In the genomic region with DNA sequence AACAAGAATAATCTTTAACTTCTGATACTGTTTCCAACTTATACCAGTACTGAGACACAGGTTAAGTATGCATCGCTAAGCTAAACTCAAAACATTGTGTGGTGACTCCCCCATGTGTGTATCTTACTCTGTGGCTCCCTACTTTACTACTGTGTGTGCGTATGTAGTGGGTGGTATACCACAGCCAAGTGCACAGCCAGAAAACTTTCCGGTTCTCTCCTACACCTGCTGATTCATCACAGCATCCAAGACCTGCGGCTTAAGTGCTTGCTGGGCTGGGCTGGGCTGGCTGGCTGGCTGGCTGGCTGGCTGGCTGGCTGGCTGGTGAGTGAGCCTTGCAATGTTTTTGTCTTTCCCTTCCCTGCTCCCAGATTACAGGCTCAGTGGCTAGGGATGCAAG, we compare ENCODE assay signal across 20 mouse cellular contexts. TPM values are rescaled to one million over a fixed set of nuclear protein-coding genes. Genes with fewer than 3 reads are reported as not detected.
DNase-seq lines count a peak whose midpoint lies in the region; ATAC-seq and TF ChIP-seq lines count a peak whose summit lies in the region.
"Had no signal": no experiment of that assay in that cellular context is flagged by ENCODE, and none has a peak within 500 bp of the region (broad histone marks: within the 10 kb centered on the region; RNA-seq: fewer than 3 reads in every experiment).

No protein-coding gene starts in this region.

- peak; percentile 27 for DNase-seq in gastrocnemius, postnatal 10 days
- no peak for DNase-seq in gastrocnemius, postnatal 4 days (ENCODE audit: low spot score in 2 of 2)
- DNase-seq in liver, result peak; percentile 8
- no peak for DNase-seq in liver, embryonic 11.5 days (ENCODE audit: low spot score)
- no peak for DNase-seq in midbrain, embryonic 10.5 days (ENCODE audit: low spot score)
- DNase-seq in embryonic facial prominence, embryonic 10.5 days (ENCODE audit: low spot score), result no peak
- DNase-seq: adrenal gland, postnatal 14 days; kidney, adult 8-10 months; kidney, postnatal 4 days; lung, adult 2 months; thymus, adult 18-20 months had no signal

- TF ChIP-seq POLR2A in myocyte (IDR thresholded peaks at IDR 0.05; ENCODE audit: insufficient read length, low read depth), result no peak

- H3K36me3 ChIP-seq in liver, embryonic 11.5 days (ENCODE audit: control insufficient read depth, insufficient read depth, low read length), result peaks cover 14% of the 10 kb centered on the region; the same call in 1 of the 2 replicates
- H3K36me3 ChIP-seq in myocyte (ENCODE audit: control insufficient read depth, insufficient read depth), result peaks cover 29% of the 10 kb centered on the region
- H3K36me3 ChIP-seq in midbrain, embryonic 10.5 days, result peaks cover 43% of the 10 kb centered on the region
- peaks cover 43% of the 10 kb centered on the region for H3K36me3 ChIP-seq in embryonic facial prominence, embryonic 10.5 days (replicated peaks)

- ATAC-seq in liver, embryonic 11.5 days (replicated peaks; ENCODE audit: low FRiP score), result no peak
- peak; percentile 7 for ATAC-seq in CD4-positive, CD25-positive, alpha-beta regulatory T cell, adult 4 months
- ATAC-seq: forebrain, embryonic 15.5 days; hindbrain, embryonic 16.5 days had no signal

- WGBS in liver, embryonic 11.5 days, result 83% methylated on average over 4 of the region's 4 CpGs
- 86% methylated on average over 4 of the region's 4 CpGs for WGBS in midbrain, embryonic 10.5 days
- 89% methylated on average over 4 of the region's 4 CpGs for WGBS in embryonic facial prominence, embryonic 10.5 days

- peaks cover 18% of the 10 kb centered on the region for H3K4me1 ChIP-seq in liver, embryonic 11.5 days (replicated peaks; ENCODE audit: control insufficient read depth, insufficient read depth, low read length)
- H3K4me1 ChIP-seq in midbrain, embryonic 10.5 days, result peaks cover 19% of the 10 kb centered on the region
- peaks cover 13% of the 10 kb centered on the region for H3K4me1 ChIP-seq in embryonic facial prominence, embryonic 10.5 days

- H3K4me2 ChIP-seq in liver, embryonic 11.5 days, result no peak overlapping the region
- no peak overlapping the region for H3K4me2 ChIP-seq in myocyte (ENCODE audit: low read depth)
- H3K4me2 ChIP-seq: forebrain, embryonic 15.5 days; limb, embryonic 13.5 days had no signal

- H3K27me3 ChIP-seq in liver, embryonic 11.5 days (replicated peaks; ENCODE audit: control insufficient read depth, insufficient read depth, low read length), result no peaks in the 10 kb centered on the region
- no peaks in the 10 kb centered on the region for H3K27me3 ChIP-seq in myocyte (ENCODE audit: control insufficient read depth, insufficient read depth, insufficient read length)
- H3K27me3 ChIP-seq in midbrain, embryonic 10.5 days (ENCODE audit: low read depth, poor library complexity, severe bottlenecking), result no peaks in the 10 kb centered on the region
- no peaks in the 10 kb centered on the region for H3K27me3 ChIP-seq in embryonic facial prominence, embryonic 10.5 days (replicated peaks; ENCODE audit: low read depth, poor library complexity, severe bottlenecking)
- H3K27me3 ChIP-seq: forebrain, embryonic 15.5 days; limb, embryonic 13.5 days had no signal

- no peak overlapping the region for H3ac ChIP-seq in myocyte (ENCODE audit: control insufficient read depth, insufficient read length)

- no peak overlapping the region for H3K9ac ChIP-seq in liver, embryonic 11.5 days (ENCODE audit: low read depth, low read length)
- H3K9ac ChIP-seq: forebrain, embryonic 15.5 days; limb, embryonic 13.5 days had no signal

- H3K4me3 ChIP-seq in liver, embryonic 11.5 days (ENCODE audit: low read depth, low read length), result no peak overlapping the region
- H3K4me3 ChIP-seq in myocyte, result no peak overlapping the region
- H3K4me3 ChIP-seq in midbrain, embryonic 10.5 days, result no peak overlapping the region
- no peak overlapping the region for H3K4me3 ChIP-seq in embryonic facial prominence, embryonic 10.5 days
- H3K4me3 ChIP-seq: erythroblast, embryonic 14.5 days; forebrain, embryonic 15.5 days; limb, embryonic 13.5 days had no signal

- no peaks in the 10 kb centered on the region for H3K9me3 ChIP-seq in liver, embryonic 11.5 days (ENCODE audit: control insufficient read depth, low read length)
- H3K9me3 ChIP-seq in midbrain, embryonic 10.5 days (replicated peaks), result no peaks in the 10 kb centered on the region
- no peaks in the 10 kb centered on the region for H3K9me3 ChIP-seq in embryonic facial prominence, embryonic 10.5 days
- H3K9me3 ChIP-seq: forebrain, embryonic 15.5 days; limb, embryonic 13.5 days had no signal

- H3K79me2 ChIP-seq in myocyte (ENCODE audit: control insufficient read depth, insufficient read depth), result peaks cover 29% of the 10 kb centered on the region

- no peak overlapping the region; the same call in 1 of the 2 replicates for H3K27ac ChIP-seq in liver, embryonic 11.5 days (ENCODE audit: low read depth, low read length)
- no peak overlapping the region for H3K27ac ChIP-seq in midbrain, embryonic 10.5 days (replicated peaks)
- no peak overlapping the region for H3K27ac ChIP-seq in embryonic facial prominence, embryonic 10.5 days (replicated peaks)
- H3K27ac ChIP-seq: forebrain, embryonic 15.5 days; limb, embryonic 13.5 days had no signal

TF ChIP-seq in myocyte, 11 proteins besides CTCF, POLR2A, EP300 and RAD21:
- TF ChIP-seq POLR2AphosphoS2 (IDR thresholded peaks at IDR 0.05; ENCODE audit: insufficient read length, low read depth), result peak; percentile 40
- no peak for TF ChIP-seq MAX (IDR thresholded peaks at IDR 0.05; ENCODE audit: low read depth)

RNA-seq across cellular contexts. Expression of a gene that starts 35.1 kb away (rescaled TPM):
- total RNA-seq in gastrocnemius, postnatal 10 days (2021), result under 1 TPM in 1 of 2 experiments, not detected in 1; 0.20 TPM
- under 1 TPM in 1 of 2 experiments, not detected in 1; 0.08 TPM for total RNA-seq in gastrocnemius, postnatal 4 days (2021)
- polyA plus RNA-seq in liver, embryonic 11.5 days (2014; fragmentation: Nextera tagmentation; extraction: Ambion mirVana), result 0.73 and 1.6 TPM in 2 replicates
- polyA plus RNA-seq in CD4-positive, CD25-positive, alpha-beta regulatory T cell, adult 4 months (2017; shearing (Covaris generic)), result 1 to 10 TPM; 3.5 to 4.2 TPM
- not detected for polyA plus RNA-seq in myocyte (2012; fragmentation: generic; extraction: Trizol)
- polyA plus RNA-seq in midbrain, embryonic 10.5 days (2016; fragmentation: Nextera tagmentation; extraction: Ambion mirVana), result 4.7 and 6.5 TPM in 2 replicates
- polyA plus RNA-seq in embryonic facial prominence, embryonic 10.5 days (2016; fragmentation: Nextera tagmentation; extraction: Ambion mirVana), result 3.3 and 5.8 TPM in 2 replicates
- total RNA-seq: gastrocnemius, adult 8-10 months; monocyte, adult 5-6 weeks; neutrophil, adult 5-6 weeks had no signal
- polyA plus RNA-seq: erythroblast, embryonic 14.5 days had no signal

RNA-seq across cellular contexts. Expression of a gene that starts 46.0 kb away (rescaled TPM):
- 100 to 1,000 TPM; 103 to 112 TPM for total RNA-seq in gastrocnemius, postnatal 10 days (2021)
- total RNA-seq in gastrocnemius, postnatal 4 days (2021), result 100 to 1,000 TPM; 117 to 126 TPM
- 58.7 and 59.0 TPM in 2 replicates for polyA plus RNA-seq in liver, embryonic 11.5 days (2014; fragmentation: Nextera tagmentation; extraction: Ambion mirVana)
- 100 to 1,000 TPM in 1 of 2 experiments, 10 to 100 TPM in 1; 64.6 to 103 TPM for polyA plus RNA-seq in CD4-positive, CD25-positive, alpha-beta regulatory T cell, adult 4 months (2017; shearing (Covaris generic))
- polyA plus RNA-seq in myocyte (2012; fragmentation: generic; extraction: Trizol), result 37.1 TPM
- 70.6 and 74.5 TPM in 2 replicates for polyA plus RNA-seq in midbrain, embryonic 10.5 days (2016; fragmentation: Nextera tagmentation; extraction: Ambion mirVana)
- polyA plus RNA-seq in embryonic facial prominence, embryonic 10.5 days (2016; fragmentation: Nextera tagmentation; extraction: Ambion mirVana), result 78.2 and 88.4 TPM in 2 replicates

RNA-seq across cellular contexts. Expression of a gene that starts 54.4 kb away (rescaled TPM):
- 10 to 100 TPM; 39.9 to 45.1 TPM for total RNA-seq in gastrocnemius, postnatal 10 days (2021)
- 10 to 100 TPM; 28.8 to 35.2 TPM for total RNA-seq in gastrocnemius, postnatal 4 days (2021)
- polyA plus RNA-seq in liver, embryonic 11.5 days (2014; fragmentation: Nextera tagmentation; extraction: Ambion mirVana), result 0.26 and 0.70 TPM in 2 replicates
- not detected for polyA plus RNA-seq in CD4-positive, CD25-positive, alpha-beta regulatory T cell, adult 4 months (2017; shearing (Covaris generic))
- not detected for polyA plus RNA-seq in myocyte (2012; fragmentation: generic; extraction: Trizol)
- 1.1 TPM in 2 replicates for polyA plus RNA-seq in midbrain, embryonic 10.5 days (2016; fragmentation: Nextera tagmentation; extraction: Ambion mirVana)
- polyA plus RNA-seq in embryonic facial prominence, embryonic 10.5 days (2016; fragmentation: Nextera tagmentation; extraction: Ambion mirVana), result 0.74 and 0.92 TPM in 2 replicates
- total RNA-seq: monocyte, adult 5-6 weeks; neutrophil, adult 5-6 weeks had no signal
- polyA plus RNA-seq: erythroblast, embryonic 14.5 days had no signal

Comparison
In these comparisons a context has a peak if more than half of its experiments do, and no peak if none do; other contexts are left out.
1. DNase-seq: peak in gastrocnemius, postnatal 10 days (single experiment) and liver (single experiment); none in gastrocnemius, postnatal 4 days (0 of 2), liver, embryonic 11.5 days (single experiment), midbrain, embryonic 10.5 days (single experiment) and embryonic facial prominence, embryonic 10.5 days (single experiment).